Mouse (Mus musculus): ENCODE data around the gene Gdf1.
A peak's percentile ranks its signal among the peaks of the same experiment; 100 is the strongest.

Gene Gdf1

DNA sequence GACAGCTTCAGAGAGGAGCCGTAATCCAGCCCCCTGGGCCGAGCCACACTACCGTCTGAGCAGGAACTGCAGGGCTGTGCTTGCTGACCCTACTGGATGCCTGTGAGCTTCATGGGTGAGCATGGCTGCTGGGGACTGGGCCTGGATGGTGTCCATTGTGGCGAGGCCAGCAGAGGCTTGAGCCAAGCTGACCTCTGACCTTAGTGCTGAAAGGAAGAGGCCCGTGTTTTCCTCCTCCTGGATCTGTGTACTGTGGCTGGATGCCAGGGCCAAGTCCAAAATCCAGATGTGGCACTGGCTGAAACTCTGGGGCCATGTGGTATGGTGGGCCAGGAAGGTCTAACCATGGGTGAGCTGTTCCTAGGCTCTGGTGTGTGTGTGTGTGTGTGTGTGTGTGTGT, 34.4 kb downstream of the Gdf1 start:
- DNase-seq (ENCODE audit: low spot score in 2 of 2) = no peak

DNA sequence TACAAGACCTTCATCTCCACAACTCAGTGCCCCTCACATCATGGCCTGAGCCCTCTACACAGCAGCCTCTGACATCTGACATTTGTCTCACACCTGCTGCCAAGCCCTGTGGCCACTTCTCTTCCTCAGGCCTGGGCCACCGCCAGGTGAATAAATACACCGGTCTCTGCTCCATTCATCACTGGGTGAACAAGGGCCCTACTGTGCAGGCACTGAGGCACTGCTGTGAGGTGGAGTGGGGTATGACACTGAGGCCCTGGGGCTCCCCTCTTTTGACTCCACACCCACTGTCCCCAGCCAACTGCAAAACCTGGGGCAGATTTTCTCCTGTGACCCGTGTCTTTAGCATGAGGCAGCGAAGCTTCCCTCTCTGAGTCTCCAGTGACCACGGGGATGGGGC, 37.0 kb downstream of the Gdf1 start:
- no peak for DNase-seq (ENCODE audit: low spot score in 2 of 2)

DNA sequence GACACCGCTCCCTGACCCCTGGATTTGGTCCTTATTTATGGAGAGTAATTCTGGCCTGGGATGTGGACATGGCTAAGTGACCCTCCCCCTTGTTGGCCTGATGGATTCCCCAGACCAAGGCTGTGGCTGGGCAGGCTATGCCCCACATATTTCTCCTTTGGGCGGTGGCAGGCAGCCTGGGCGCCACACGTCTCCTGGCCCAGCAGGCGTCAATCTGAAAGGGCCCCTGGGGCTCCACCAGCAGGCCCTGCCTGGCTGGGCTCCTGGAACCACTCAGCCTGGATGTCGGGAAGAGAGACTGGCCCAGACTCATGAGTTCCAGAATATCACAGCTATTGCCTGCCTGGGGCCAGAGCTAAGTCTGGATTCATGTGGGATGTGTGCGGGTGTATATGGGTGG, 40.9 kb downstream of the Gdf1 start:
- DNase-seq (ENCODE audit: low spot score in 2 of 2) = no peak

DNA sequence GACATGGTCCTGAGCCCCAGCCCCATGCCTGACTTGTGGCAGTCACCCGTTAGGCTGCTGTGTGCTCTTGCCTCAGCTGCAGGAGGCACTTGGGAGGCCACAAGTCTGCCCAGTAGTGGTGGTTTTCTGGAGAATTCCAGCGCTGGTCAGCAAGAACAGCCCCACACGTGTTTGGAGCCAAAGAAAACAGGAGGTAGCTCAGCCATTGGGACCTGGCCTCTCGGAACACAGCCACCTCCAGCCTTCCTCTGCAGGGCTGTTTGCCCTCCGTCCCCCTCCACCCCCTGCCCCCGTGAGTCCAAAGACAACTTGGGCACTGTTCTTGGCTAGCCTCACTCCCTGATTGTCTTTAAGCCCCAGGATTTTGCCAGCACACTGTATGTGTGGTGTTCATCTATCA, 42.3 kb downstream of the Gdf1 start:
- no peak for DNase-seq (ENCODE audit: low spot score in 2 of 2)

DNA sequence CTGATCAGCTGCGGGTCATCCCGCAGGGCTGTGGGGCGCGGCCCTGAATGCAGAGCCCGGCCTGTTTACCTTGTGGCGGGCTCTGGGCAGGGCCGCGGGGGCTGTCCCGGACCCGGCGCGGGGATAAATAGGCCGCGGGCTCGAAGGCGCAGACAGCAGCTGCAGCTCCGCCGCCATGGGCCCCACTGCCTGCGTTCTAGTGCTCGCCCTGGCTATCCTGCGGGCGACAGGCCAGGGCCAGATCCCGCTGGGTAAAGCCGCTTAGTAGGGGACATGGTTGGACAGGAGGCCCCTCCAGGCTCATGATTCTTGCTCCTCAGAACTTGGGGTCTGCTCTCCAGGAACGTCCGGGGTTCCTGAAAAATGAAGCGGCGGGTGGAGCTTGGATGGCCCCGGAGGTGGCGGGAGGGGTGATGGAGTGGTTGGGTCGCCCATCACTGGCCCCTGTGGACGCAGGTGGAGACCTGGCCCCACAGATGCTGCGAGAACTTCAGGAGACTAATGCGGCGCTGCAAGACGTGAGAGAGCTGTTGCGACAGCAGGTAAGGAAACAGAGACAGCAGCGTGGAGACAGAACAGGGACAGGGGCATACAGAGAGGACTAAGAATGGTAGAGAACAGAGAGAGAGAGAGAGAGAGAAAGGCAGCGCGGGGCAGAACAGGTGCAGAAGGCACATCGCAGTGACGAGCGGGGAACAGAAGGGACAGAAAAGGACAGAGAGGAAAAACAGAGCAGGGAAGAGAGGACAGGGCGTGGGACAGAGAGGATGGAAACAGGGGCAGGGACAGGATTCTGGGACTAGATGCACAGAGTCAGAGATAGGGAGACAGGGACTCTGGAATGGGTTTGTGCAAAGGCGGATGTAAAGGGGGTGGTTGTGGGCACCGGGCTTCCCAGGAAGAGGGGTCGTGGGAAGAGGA, 44.0 kb downstream of the Gdf1 start, which contains the start of gene Comp:
Gene Comp, plus strand, starts transcription at position 162 of the 921 bp plus-strand sequence.
- DNase-seq (ENCODE audit: low spot score in 2 of 2) = no peak

DNA sequence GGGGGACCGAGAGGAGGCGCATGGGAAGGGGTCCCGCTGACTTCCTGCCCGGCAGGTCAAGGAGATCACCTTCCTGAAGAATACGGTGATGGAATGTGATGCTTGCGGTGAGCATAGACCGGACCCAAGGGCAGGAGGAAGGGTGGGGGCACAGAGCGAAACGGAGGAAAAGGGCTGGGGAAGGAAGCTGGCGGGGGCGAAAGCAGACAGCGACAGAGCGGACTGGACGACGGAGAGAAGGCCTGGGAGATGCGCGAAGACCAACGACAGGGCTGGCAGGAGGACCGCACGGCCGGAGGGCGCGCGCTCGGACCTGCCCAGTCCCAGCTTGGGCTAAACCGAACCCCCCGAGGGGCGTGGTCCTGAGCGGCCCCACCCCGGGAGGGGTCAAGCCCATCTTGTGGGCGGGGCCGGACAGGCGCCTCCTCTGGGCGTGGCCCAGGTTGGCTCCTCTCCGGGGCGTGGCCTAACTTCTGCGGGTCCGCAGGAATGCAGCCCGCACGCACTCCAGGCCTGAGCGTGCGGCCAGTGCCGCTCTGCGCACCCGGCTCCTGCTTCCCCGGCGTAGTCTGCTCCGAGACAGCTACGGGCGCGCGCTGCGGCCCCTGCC, 44.8 kb downstream of the Gdf1 start:
- no peak for DNase-seq (ENCODE audit: low spot score in 2 of 2)

DNA sequence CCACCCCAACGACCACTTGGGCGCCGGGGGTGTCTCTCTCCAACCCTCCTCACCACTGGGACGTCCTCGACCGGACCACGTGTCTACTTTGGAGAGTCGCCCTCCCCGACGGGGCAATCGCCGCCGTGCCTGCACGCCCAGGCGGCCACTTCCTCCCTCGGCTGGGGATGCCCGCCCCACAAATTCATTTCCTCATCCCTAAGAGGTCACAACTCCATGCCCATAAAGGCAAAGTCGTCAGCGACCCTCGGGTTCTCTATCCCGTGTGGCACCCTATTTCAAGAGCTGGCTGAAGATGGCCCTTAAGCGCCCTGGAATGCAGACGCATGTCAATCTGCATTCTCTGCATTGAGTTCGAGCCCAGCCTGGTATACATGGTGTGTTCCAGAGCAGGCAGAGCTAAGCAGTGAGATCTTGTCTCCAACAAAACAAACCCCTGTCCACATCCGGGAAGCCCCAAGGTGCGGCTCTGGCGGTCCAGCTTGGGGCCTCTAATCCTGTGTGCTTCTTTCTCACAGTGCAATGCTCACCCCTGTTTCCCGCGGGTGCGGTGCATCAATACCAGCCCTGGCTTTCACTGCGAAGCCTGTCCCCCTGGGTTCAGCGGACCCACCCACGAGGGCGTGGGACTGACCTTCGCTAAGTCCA, 45.7 kb downstream of the Gdf1 start:
- no peak for DNase-seq (ENCODE audit: low spot score in 2 of 2)

DNA sequence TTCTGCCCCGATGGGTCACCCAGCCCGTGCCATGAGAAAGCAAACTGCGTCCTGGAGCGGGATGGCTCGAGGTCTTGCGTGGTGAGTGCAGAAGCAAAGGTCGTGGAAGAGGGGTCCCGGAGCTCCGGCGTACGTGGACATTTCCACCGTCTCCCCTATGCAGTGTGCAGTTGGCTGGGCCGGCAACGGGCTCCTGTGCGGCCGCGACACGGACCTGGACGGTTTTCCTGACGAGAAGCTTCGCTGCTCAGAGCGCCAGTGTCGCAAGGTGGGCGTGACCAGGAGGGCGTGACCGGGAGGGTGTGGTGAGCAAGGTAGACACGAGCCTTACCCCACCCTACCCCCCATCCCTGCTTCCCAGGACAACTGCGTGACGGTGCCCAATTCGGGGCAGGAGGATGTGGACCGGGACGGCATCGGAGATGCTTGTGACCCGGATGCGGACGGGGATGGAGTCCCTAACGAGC, 46.7 kb downstream of the Gdf1 start:
- DNase-seq (ENCODE audit: low spot score in 2 of 2) = no peak

DNA sequence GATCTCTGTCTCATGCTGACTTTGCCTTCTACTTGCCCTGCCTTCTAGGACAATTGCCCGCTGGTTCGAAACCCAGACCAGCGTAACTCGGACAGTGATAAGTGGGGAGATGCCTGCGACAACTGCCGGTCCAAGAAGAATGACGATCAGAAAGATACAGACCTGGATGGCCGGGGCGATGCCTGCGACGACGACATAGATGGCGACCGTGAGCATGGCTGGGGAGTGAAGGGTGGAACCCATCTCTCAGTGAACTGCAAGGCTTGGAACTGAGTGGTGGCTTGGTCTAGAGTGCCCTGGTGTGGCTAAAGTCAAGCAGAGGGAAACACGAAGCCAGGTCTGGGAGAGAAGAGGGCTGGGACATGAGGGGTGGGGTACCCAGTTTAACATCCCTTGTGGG, 47.4 kb downstream of the Gdf1 start:
- DNase-seq (ENCODE audit: low spot score in 2 of 2) = no peak

DNA sequence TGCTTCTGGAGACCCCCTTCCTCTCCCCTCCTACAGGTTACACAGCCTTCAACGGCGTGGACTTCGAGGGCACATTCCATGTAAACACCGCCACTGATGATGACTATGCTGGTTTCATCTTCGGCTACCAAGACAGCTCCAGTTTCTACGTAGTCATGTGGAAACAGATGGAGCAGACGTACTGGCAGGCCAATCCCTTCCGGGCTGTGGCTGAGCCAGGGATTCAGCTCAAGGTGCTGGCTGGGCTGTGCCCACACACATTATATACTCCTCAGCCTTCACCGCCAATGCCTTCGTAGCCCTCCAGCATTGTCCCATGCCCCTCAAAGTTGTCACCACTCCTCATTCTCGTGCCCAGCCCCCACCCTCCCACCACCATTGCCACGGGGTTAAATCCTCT, 50.5 kb downstream of the Gdf1 start:
- peak in 1 of 2 experiments; percentile 32 for DNase-seq (ENCODE audit: low spot score in 2 of 2)

Measured in right cerebral cortex, adult 2 months (tissue).